Mouse (Mus musculus) neural tube, embryonic 13.5 days (tissue): ENCODE measurements around the gene Sh3tc1. TPM values are rescaled to one million over a fixed set of nuclear protein-coding genes. Genes with fewer than 3 reads are reported as not detected.

Experiments used
- ATAC-seq: fragments of 200-750 bp; cut with Nextera tagmentation; 2 replicates; pipeline ENCODE4 v1.8.0; 2017; ENCODE audit warnings: low read depth, mild to moderate bottlenecking, moderate TSS enrichment, moderate library complexity
- H3K27ac ChIP-seq: fragments of 300-500 bp; sonication (generic); replicated peaks from 2 replicates; pipeline ENCODE4 v1.5.1; 2015; ENCODE audit warnings: moderate library complexity, mild to moderate bottlenecking, inconsistent platforms
- H3K27me3 ChIP-seq: fragments of 300-500 bp; sonication (generic); 2 replicates; pipeline ENCODE4 v1.6.1; 2015; ENCODE audit warnings: mild to moderate bottlenecking, inconsistent platforms
- H3K36me3 ChIP-seq: fragments of 300-500 bp; sonication (generic); 2 replicates; pipeline ENCODE4 v1.6.1; 2015; ENCODE audit warnings: mild to moderate bottlenecking, inconsistent platforms
- H3K4me1 ChIP-seq: fragments of 300-500 bp; sonication (generic); replicated peaks from 2 replicates; pipeline ENCODE4 v1.6.1; 2015; ENCODE audit warnings: inconsistent platforms
- H3K4me2 ChIP-seq: fragments of 300-500 bp; sonication (generic); 2 replicates; pipeline ENCODE4 v1.6.1; 2015; ENCODE audit warnings: inconsistent platforms, mild to moderate bottlenecking, moderate library complexity
- H3K4me3 ChIP-seq: fragments of 300-500 bp; sonication (generic); 2 replicates; pipeline ENCODE4 v1.5.1; 2015; ENCODE audit warnings: mild to moderate bottlenecking, inconsistent platforms
- H3K9ac ChIP-seq: fragments of 300-500 bp; sonication (generic); 2 replicates; pipeline ENCODE4 v1.6.1; 2015; ENCODE audit warnings: moderate library complexity, mild to moderate bottlenecking, inconsistent platforms
- H3K9me3 ChIP-seq: fragments of 300-500 bp; sonication (generic); 2 replicates; pipeline ENCODE4 v1.6.1; 2016; ENCODE audit warnings: inconsistent platforms
- WGBS: fragments of 180-500 bp; shearing (Covaris S2); methylation state at CpG from one replicate; pipeline ENCODE4 v1.1.7; 2015; 5-methylcytosine and 5-hydroxymethylcytosine counted together
- polyA plus RNA-seq: library from polyadenylated mRNA; unstranded; fragments of >200 nt; fragmentation: Nextera tagmentation; extraction: Ambion mirVana; gene quantifications from 2 replicates; pipeline ENCODE4 v1.2.1, GENCODE M21; 2015

Sh3tc1 gene
- polyA plus RNA-seq, 1 experiment from 2014 or later = 3.1 TPM

DNA sequence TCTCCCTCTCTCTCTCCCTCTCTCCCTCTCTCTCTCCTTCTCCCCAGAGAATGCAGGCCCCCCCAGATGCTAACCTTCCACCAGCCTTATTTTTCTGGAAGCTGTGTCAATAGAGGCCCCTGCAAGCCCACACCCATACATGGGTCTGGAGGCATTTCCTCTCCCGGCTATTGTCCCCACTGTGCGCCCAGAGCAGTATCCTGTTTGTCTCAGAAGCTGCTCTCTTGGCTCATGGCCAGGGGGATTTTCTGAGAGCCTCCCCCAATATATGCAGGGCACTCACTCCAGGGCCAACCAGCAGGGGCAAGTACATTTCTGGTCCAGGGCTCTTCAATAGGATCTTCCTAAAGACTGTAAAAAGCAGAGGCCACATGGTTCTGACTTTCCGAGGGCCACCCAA lies 9.9 kb downstream of the Sh3tc1 start:
- WGBS = 69% methylated on average over 3 of the region's 3 CpGs
- Histone ChIP-seq H3K4me1 (no peaks in the 10 kb centered on the region), H3K36me3 (no peaks in the 10 kb centered on the region), H3K4me3 (no peak overlapping the region), H3K27me3 (no peaks in the 10 kb centered on the region), H3K9me3 (no peaks in the 10 kb centered on the region), H3K4me2 (no peak overlapping the region), H3K9ac (no peak overlapping the region), H3K27ac (peak overlapping the region; percentile 65; the same call in 1 of the 2 replicates)
- ATAC-seq = no peak

DNA sequence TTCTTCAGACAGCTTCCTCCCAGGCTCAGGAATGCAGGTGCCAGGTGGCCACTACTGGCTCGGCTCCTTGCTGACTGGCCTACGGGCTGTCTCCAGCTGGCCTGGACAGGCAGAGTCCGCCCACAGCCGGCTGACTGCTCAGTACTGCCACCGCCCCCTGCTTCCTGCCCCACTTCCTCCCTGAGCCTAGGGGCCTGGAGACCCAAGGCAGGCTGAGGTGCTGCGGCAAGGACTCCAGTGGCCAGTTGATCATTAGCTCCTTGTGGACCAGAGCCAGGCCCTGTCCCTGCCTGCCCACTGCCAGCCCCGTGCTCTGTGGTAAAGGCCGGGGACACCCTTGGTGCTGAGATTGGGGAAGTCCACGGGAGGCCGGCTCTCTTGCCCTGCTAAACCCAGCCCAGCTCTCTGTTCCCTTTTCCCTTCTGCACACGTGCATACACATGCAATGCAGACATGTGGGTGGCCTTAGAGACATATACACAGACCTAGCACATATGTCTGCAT lies 10.8 kb downstream of the Sh3tc1 start:
- WGBS = 64% methylated on average over 11 of the region's 11 CpGs

DNA sequence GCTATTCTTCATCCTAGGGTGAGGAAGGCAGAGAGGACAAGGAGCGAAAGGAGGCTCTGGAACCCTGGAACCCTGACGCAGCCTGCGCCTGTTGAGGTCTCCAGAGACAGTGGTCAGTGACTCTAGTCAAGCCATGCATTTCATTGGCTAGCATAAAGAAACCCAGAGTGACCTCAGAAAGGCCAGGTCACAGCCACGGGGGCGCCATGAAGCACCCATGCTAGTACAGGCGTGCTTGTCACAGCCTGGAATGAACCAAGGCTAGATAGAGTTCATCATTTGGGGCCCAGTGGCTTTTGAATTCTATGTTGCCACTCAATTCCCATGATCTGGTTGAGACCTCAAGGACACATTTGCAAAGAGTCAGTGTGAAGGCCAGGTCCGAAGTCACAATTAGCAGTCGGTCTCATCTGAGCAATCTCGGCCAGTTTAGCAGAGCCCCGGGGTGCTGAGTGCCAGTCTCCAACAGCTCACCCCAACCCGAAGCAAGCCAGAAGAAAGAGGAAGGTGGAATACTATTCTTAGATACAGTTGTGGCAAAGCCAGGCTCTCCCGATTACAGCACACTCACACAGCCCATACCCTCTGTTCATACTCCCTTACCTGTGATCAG lies 11.3 kb downstream of the Sh3tc1 start:
- Histone ChIP-seq H3K27ac (no peak overlapping the region; the same call in 1 of the 2 replicates), H3K9me3 (no peaks in the 10 kb centered on the region), H3K4me3 (0 out of 2 replicates have a peak overlapping the region, but pooled peaks have one; percentile 4), H3K9ac (no peak overlapping the region), H3K4me1 (no peaks in the 10 kb centered on the region), H3K27me3 (no peaks in the 10 kb centered on the region), H3K4me2 (peak overlapping the region; percentile 34), H3K36me3 (no peaks in the 10 kb centered on the region)
- no peak for ATAC-seq
- WGBS = 86% methylated on average over 12 of the region's 12 CpGs

More for the DNA sequence above, 10.8 kb downstream of the Sh3tc1 start:
- H3K27ac ChIP-seq = peak overlapping the region; percentile 65
- no peak overlapping the region for H3K9ac ChIP-seq
- H3K36me3 ChIP-seq = no peaks in the 10 kb centered on the region
- no peaks in the 10 kb centered on the region for H3K4me1 ChIP-seq
- ATAC-seq = no peak
- no peaks in the 10 kb centered on the region for H3K9me3 ChIP-seq
- 0 out of 2 replicates have a peak overlapping the region, but pooled peaks have one; percentile 4 for H3K4me3 ChIP-seq
- no peaks in the 10 kb centered on the region for H3K27me3 ChIP-seq
- peak overlapping the region; percentile 34; the same call in 1 of the 2 replicates for H3K4me2 ChIP-seq

DNA sequence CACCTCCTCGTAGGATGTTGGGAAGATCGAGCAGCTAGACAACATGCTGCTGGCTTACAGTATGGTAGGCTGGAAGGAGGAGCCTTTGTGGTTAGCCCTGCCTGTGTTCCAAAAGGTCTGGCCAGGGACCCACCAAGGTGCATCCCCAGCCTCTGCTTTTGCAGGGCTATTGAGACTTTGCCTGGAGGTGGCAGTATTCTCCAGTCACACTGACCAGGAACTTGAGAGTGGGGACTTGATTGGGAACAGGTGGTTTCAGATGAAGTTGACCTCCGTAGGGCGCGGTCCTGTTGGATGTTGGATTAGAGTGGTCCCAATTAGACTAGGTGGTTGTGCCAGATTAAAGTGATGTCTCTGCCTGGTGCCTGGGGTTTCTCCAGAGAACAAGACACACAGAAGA lies 12.3 kb downstream of the Sh3tc1 start:
- Histone ChIP-seq H3K4me2 (no peak overlapping the region), H3K27ac (no peak overlapping the region), H3K9ac (no peak overlapping the region), H3K4me1 (no peaks in the 10 kb centered on the region), H3K4me3 (no peak overlapping the region), H3K9me3 (no peaks in the 10 kb centered on the region), H3K27me3 (no peaks in the 10 kb centered on the region), H3K36me3 (no peaks in the 10 kb centered on the region)
- no peak for ATAC-seq
- 89% methylated on average over 5 of the region's 5 CpGs for WGBS

DNA sequence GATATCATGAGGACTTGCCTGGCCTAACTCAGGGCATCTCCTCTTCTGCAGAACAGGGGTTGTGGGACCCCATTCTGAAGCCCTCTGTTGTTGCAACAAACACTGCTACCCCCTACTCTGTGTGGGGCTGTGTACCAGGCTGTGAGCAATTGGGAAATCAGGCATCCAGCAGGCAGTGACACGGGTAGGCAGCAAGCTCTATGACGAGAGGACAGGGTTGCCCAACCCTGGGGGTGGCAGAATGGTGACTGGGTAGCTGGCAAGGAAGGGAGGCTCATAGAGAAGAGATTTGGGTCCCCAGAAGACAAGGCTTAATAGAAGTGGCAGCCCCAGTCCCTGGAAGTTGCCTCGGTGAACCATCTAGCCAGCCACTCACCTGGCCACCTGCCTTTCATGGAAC lies 13.9 kb downstream of the Sh3tc1 start:
- Histone ChIP-seq H3K36me3 (no peaks in the 10 kb centered on the region), H3K9me3 (no peaks in the 10 kb centered on the region), H3K9ac (no peak overlapping the region), H3K27ac (no peak overlapping the region), H3K4me1 (no peaks in the 10 kb centered on the region), H3K4me3 (no peak overlapping the region), H3K27me3 (no peaks in the 10 kb centered on the region), H3K4me2 (no peak overlapping the region)
- no peak for ATAC-seq
- 80% methylated on average over 3 of the region's 3 CpGs for WGBS

DNA sequence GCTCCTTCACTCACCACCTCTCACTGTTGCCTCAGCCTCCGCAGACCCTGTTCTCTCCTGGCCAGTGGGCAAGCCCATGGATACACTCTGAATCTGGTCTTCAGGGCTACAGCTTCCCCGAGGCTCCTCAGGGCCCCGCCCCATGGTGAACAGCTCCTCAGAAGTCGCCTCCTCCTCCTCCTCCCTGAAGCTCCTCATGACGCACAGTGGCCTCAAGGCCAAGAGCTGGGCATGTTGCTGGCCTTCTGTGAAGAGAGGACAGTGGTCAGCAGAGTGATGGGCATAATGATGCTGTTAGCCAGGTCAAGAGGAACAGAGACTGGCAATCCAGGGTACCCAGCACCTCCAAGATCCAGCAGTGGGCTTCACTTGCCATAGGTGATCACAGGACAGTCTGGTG lies 15.9 kb downstream of the Sh3tc1 start:
- WGBS = 87% methylated on average over 5 of the region's 5 CpGs
- Histone ChIP-seq H3K9me3 (no peaks in the 10 kb centered on the region), H3K27me3 (no peaks in the 10 kb centered on the region), H3K36me3 (no peaks in the 10 kb centered on the region), H3K4me3 (no peak overlapping the region), H3K4me1 (no peaks in the 10 kb centered on the region), H3K27ac (no peak overlapping the region), H3K9ac (no peak overlapping the region), H3K4me2 (no peak overlapping the region)
- no peak for ATAC-seq

DNA sequence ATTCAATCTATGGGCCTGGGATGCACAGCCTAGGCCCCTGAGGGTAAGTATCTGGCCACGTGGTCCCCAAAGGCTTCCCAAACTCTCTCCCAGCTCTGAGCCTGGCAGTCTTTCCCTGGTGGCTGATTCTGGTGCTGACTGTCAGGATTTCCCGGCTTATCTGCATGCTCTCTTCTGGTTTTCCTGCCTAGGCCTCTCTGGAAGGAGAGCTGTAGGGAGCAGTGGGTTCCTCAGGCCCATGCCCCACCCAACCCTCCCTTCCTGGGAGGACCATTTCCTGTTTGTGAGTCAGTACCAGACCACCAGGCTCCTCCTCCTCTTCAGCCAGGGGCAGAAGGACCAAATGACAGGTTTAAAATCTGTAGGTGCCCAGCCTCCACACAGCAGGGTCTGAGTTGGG lies 17.1 kb downstream of the Sh3tc1 start:
- H3K9me3 ChIP-seq = no peaks in the 10 kb centered on the region
- H3K4me3 ChIP-seq = no peak overlapping the region
- H3K27ac ChIP-seq = no peak overlapping the region
- no peak overlapping the region for H3K9ac ChIP-seq
- WGBS = 55% methylated on average over 2 of the region's 2 CpGs
- no peaks in the 10 kb centered on the region for H3K27me3 ChIP-seq
- no peak for ATAC-seq
- no peaks in the 10 kb centered on the region for H3K36me3 ChIP-seq
- no peak overlapping the region for H3K4me2 ChIP-seq
- H3K4me1 ChIP-seq = no peaks in the 10 kb centered on the region

DNA sequence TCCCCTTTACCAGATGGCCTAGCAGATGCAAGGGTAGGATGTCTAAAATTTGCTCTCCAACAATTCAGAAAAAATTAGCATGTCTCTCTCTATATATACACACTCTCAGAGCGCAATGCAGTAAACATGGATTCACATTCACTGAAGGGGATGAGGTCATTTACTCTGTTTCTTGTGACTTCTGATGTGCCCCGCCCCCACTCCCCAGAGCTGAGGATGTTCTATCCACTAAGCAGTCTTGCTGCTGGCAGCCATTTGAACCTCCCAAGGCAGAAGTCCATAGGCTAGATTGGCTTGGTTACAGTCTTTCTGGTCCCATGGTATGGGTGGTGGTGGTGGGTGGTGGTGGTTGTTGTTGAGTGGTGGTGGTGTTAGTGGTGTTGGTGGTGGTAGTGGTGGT lies 17.9 kb downstream of the Sh3tc1 start:
- H3K36me3 ChIP-seq = no peaks in the 10 kb centered on the region
- no peak overlapping the region for H3K4me3 ChIP-seq
- no peaks in the 10 kb centered on the region for H3K9me3 ChIP-seq
- no peak overlapping the region for H3K27ac ChIP-seq
- WGBS = 91% methylated on average over 2 of the region's 2 CpGs
- H3K9ac ChIP-seq = no peak overlapping the region
- ATAC-seq = no peak
- no peak overlapping the region for H3K4me2 ChIP-seq
- no peaks in the 10 kb centered on the region for H3K27me3 ChIP-seq
- H3K4me1 ChIP-seq = no peaks in the 10 kb centered on the region

DNA sequence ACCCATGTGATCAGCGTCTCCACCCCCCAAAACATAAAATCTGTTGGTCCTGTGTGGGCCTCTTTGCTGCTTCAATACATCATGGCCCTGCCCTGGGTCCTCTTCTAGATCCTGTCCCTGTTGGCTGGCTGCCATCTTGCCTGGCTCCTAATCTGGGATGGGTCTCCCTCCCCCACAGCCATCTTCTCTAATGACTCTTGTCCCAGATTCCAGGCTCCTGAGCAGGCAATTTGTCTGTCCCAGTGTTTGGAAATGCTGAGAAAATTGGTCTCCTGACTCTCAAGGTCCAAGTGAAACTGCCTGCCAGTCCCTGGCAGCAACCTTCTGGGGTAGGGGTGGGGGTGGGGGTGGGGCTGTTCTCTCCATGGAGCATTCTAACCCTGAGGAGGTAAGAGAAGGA lies 19.9 kb downstream of the Sh3tc1 start:
- Histone ChIP-seq H3K4me3 (no peak overlapping the region), H3K36me3 (no peaks in the 10 kb centered on the region), H3K9ac (no peak overlapping the region), H3K27ac (no peak overlapping the region), H3K27me3 (no peaks in the 10 kb centered on the region), H3K4me2 (no peak overlapping the region), H3K4me1 (no peaks in the 10 kb centered on the region), H3K9me3 (no peaks in the 10 kb centered on the region)
- ATAC-seq = no peak
- WGBS = 91% methylated on average over 1 of the region's 1 CpGs

DNA sequence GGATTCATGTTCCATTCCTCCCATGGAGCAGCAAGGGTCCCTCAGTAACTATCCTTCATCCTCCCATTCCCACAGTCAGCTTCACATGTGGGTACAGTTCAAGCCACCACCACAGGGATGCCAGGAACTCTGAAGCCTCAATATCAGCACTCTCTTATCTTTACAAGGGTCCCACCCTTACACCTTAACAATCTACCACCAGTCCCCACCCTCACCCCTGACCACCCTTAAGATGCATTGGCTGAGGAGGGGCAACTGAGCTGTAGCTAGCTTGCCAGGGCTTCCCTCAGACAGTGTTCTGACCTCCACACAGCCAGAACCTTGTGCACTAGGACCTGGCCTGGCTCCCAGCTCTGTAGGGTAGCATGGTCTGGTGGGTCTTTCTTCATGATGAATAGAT lies 20.4 kb downstream of the Sh3tc1 start:
- Histone ChIP-seq H3K27me3 (no peaks in the 10 kb centered on the region), H3K36me3 (no peaks in the 10 kb centered on the region), H3K9me3 (no peaks in the 10 kb centered on the region), H3K9ac (no peak overlapping the region), H3K4me1 (no peaks in the 10 kb centered on the region), H3K27ac (no peak overlapping the region), H3K4me2 (no peak overlapping the region), H3K4me3 (no peak overlapping the region)
- no peak for ATAC-seq

DNA sequence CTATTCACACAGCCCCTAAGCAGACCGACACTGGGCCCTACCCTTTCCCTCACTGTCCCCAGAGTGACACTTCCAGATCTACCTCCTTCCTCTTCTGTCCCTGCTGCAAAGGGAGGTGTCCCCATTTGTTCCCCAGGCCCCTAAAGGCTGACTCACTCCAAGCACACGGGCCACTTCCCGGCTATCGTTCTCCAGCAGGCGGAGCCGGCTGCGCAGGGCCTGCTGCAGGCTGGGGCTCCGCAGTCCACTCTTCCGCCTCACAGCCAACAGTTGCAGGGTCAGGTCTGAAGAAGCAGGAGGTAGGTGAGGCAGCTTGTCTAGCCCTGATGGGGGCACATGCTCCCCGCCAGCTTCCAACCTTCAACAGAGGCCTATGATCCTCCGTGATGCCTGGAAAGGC lies 21.0 kb downstream of the Sh3tc1 start:
- Histone ChIP-seq H3K4me2 (no peak overlapping the region), H3K27ac (no peak overlapping the region), H3K4me1 (no peaks in the 10 kb centered on the region), H3K9me3 (no peaks in the 10 kb centered on the region), H3K4me3 (no peak overlapping the region), H3K9ac (no peak overlapping the region), H3K27me3 (no peaks in the 10 kb centered on the region), H3K36me3 (no peaks in the 10 kb centered on the region)
- no peak for ATAC-seq
- 84% methylated on average over 11 of the region's 11 CpGs for WGBS

DNA sequence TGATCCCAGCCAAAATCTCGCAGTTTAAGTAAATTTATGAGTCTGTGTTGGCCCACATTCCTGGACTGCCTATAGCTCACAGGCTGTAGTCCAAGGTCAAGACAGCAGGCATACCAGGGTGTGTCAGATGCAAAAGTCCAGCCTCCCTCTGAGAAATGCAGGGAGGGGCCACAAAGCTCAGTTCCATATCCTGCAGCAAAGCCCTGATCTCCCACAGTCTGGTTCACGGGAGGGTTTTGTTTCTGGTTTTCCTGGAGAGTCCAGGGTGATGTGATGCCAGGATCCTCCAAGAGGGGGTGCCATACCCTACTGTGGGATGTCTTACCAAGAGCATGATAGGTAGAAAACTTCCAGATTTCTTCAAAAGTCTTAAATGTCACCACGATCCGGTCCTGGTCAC lies 21.8 kb downstream of the Sh3tc1 start:
- Histone ChIP-seq H3K27me3 (no peaks in the 10 kb centered on the region), H3K4me3 (no peak overlapping the region), H3K4me2 (no peak overlapping the region), H3K4me1 (no peaks in the 10 kb centered on the region), H3K9me3 (no peaks in the 10 kb centered on the region), H3K36me3 (no peaks in the 10 kb centered on the region), H3K27ac (no peak overlapping the region), H3K9ac (no peak overlapping the region)
- WGBS = 55% methylated on average over 4 of the region's 4 CpGs
- ATAC-seq = no peak

DNA sequence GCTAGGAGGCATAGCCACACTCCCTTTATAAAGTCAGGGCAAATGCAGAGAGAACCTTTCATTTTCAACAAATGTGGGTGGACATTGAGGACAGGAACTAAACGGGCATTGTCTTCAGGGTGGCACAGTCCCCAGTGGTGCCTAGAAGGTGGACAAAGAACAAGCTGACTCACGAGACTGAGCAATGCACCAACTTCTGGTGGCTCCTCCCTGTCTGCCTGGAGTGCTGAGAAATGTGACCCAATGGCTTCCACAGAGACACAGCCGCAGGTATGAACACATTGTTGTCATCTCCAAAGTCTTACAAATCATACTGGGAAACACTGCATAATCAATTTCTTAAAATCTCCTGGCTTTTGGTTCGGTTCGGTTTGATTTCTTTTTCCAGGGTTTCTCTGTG lies 22.3 kb downstream of the Sh3tc1 start:
- Histone ChIP-seq H3K4me3 (no peak overlapping the region), H3K9ac (no peak overlapping the region), H3K27ac (no peak overlapping the region), H3K27me3 (no peaks in the 10 kb centered on the region), H3K4me1 (no peaks in the 10 kb centered on the region), H3K4me2 (no peak overlapping the region), H3K36me3 (no peaks in the 10 kb centered on the region), H3K9me3 (no peaks in the 10 kb centered on the region)
- ATAC-seq = no peak
- 78% methylated on average over 5 of the region's 5 CpGs for WGBS
